Mouse (Mus musculus): ENCODE data around the gene Slc35d3.

Slc35d3 gene

GRCm38 (mm10) chr10:19850998-19851691, at the start of gene Slc35d3:
Gene Slc35d3, minus strand, starts transcription at chr10:19851459.
- DNase-seq, result no peak

GRCm38 (mm10) chr10:19900191-19900590, 48.9 kb upstream of the Slc35d3 start:
- no peak for DNase-seq

- DNase-seq, result peak; percentile 21
Observed at GRCm38 (mm10) chr10:19893976-19894375, 42.7 kb upstream of the Slc35d3 start.

GRCm38 (mm10) chr10:19893146-19893545, 41.9 kb upstream of the Slc35d3 start:
- no peak for DNase-seq

- no peak for DNase-seq
Observed at GRCm38 (mm10) chr10:19891686-19892085, 40.4 kb upstream of the Slc35d3 start.

GRCm38 (mm10) chr10:19889908-19890307, 38.6 kb upstream of the Slc35d3 start:
- no peak for DNase-seq

GRCm38 (mm10) chr10:19886249-19886648, 35.0 kb upstream of the Slc35d3 start:
- DNase-seq, result no peak

GRCm38 (mm10) chr10:19884409-19884808, 33.1 kb upstream of the Slc35d3 start:
- DNase-seq, result no peak

- DNase-seq, result no peak
Observed at GRCm38 (mm10) chr10:19880437-19880836, 29.2 kb upstream of the Slc35d3 start.

- no peak for DNase-seq
Observed at GRCm38 (mm10) chr10:19879161-19879560, 27.9 kb upstream of the Slc35d3 start.

GRCm38 (mm10) chr10:19877679-19878078, 26.4 kb upstream of the Slc35d3 start:
- DNase-seq, result no peak

GRCm38 (mm10) chr10:19877257-19877656, 26.0 kb upstream of the Slc35d3 start:
- DNase-seq, result no peak

- DNase-seq, result no peak
Observed at GRCm38 (mm10) chr10:19876669-19877068, 25.4 kb upstream of the Slc35d3 start.

- no peak for DNase-seq
Observed at GRCm38 (mm10) chr10:19875346-19875745, 24.1 kb upstream of the Slc35d3 start.

GRCm38 (mm10) chr10:19855597-19856306, 4.5 kb upstream of the Slc35d3 start:
- DNase-seq, result no peak

- no peak for DNase-seq
Observed at GRCm38 (mm10) chr10:19853609-19854008, 2.4 kb upstream of the Slc35d3 start.

GRCm38 (mm10) chr10:19852776-19853175, 1.5 kb upstream of the Slc35d3 start:
- no peak for DNase-seq

GRCm38 (mm10) chr10:19850544-19850997, 688 bp downstream of the Slc35d3 start:
- DNase-seq, result no peak

- DNase-seq, result no peak
Observed at GRCm38 (mm10) chr10:19849771-19850365, 1.4 kb downstream of the Slc35d3 start.

GRCm38 (mm10) chr10:19848928-19849770, 2.1 kb downstream of the Slc35d3 start:
- DNase-seq, result no peak

GRCm38 (mm10) chr10:19839836-19840235, 11.4 kb downstream of the Slc35d3 start:
- DNase-seq, result no peak

GRCm38 (mm10) chr10:19835887-19836710, 15.2 kb downstream of the Slc35d3 start:
- no peak for DNase-seq

All from cerebellum, adult 9-11 months (tissue).